Mouse (Mus musculus): Measurements from ENCODE around the gene Agpat4.

DNA sequence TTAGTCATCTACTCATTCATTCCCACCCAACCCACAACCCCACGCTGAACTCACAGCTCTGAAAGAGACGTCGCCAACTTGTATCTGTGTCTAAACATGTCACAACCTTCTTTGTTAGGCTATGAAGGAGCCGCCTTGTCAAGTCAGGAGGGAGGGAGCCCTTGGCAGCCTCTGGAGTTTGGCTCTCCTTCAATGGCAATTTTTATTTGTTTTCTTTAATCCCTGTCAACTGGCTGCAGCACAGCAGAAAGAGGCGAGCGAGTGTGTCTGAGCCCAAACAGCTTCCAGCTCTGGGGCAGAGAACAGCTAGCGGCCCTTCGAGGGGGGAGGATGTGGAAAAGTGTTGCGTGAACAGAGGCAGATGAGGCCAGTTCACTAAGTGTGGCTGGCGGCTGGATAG, 50.0 kb downstream of the Agpat4 start:
- TF ChIP-seq CTCF (IDR thresholded peaks at IDR 0.05; ENCODE audit: low read depth, low read length) (no peak), POLR2A (IDR thresholded peaks at IDR 0.05; ENCODE audit: borderline replicate concordance, low read depth, low read length) (no peak)
